Mouse (Mus musculus) neural tube, embryonic 15.5 days (tissue): ENCODE data around the gene Smyd3. TPM values are rescaled to one million over a fixed set of nuclear protein-coding genes. Genes with fewer than 3 reads are reported as not detected.

Source experiments
- ATAC-seq: fragments of 200-750 bp; cut with Nextera tagmentation; 2 replicates; pipeline ENCODE4 v1.8.0; 2017; ENCODE audit warnings: mild to moderate bottlenecking, moderate TSS enrichment, moderate library complexity; ENCODE audit not compliant: low FRiP score
- H3K27ac ChIP-seq: fragments of 300-500 bp; sonication (generic); replicated peaks from 2 replicates; pipeline ENCODE4 v1.5.1; 2015; ENCODE audit warnings: mild to moderate bottlenecking, inconsistent platforms
- H3K27me3 ChIP-seq: fragments of 300-500 bp; sonication (generic); replicated peaks from 2 replicates; pipeline ENCODE4 v1.6.1; 2015; ENCODE audit warnings: inconsistent platforms
- H3K36me3 ChIP-seq: fragments of 300-500 bp; sonication (generic); 2 replicates; pipeline ENCODE4 v1.6.1; 2015; ENCODE audit warnings: inconsistent platforms
- H3K4me1 ChIP-seq: fragments of 300-500 bp; sonication (generic); 2 replicates; pipeline ENCODE4 v1.6.1; 2015; ENCODE audit warnings: inconsistent platforms
- H3K4me2 ChIP-seq: fragments of 300-500 bp; sonication (generic); 2 replicates; pipeline ENCODE4 v1.6.1; 2015; ENCODE audit warnings: inconsistent platforms, mild to moderate bottlenecking, moderate library complexity
- H3K4me3 ChIP-seq: fragments of 300-500 bp; sonication (generic); replicated peaks from 2 replicates; pipeline ENCODE4 v1.5.1; 2015; ENCODE audit warnings: mild to moderate bottlenecking, inconsistent platforms
- H3K9ac ChIP-seq: fragments of 300-500 bp; sonication (generic); replicated peaks from 2 replicates; pipeline ENCODE4 v1.6.1; 2015; ENCODE audit warnings: mild to moderate bottlenecking, inconsistent platforms
- H3K9me3 ChIP-seq: fragments of 300-500 bp; sonication (generic); replicated peaks from 2 replicates; pipeline ENCODE4 v1.6.1; 2016; ENCODE audit warnings: inconsistent platforms
- WGBS: fragments of 180-500 bp; shearing (Covaris S2); methylation state at CpG from one replicate; pipeline ENCODE4 v1.1.7; 2015; ENCODE audit warnings: mixed read lengths; 5-methylcytosine and 5-hydroxymethylcytosine counted together
- polyA plus RNA-seq: library from polyadenylated mRNA; unstranded; fragments of >200 nt; fragmentation: Nextera tagmentation; extraction: Ambion mirVana; gene quantifications from 2 replicates; pipeline ENCODE4 v1.2.1, GENCODE M21; 2015

Gene Smyd3
- polyA plus RNA-seq, 1 experiment from 2014 or later = 26.0 TPM

DNA sequence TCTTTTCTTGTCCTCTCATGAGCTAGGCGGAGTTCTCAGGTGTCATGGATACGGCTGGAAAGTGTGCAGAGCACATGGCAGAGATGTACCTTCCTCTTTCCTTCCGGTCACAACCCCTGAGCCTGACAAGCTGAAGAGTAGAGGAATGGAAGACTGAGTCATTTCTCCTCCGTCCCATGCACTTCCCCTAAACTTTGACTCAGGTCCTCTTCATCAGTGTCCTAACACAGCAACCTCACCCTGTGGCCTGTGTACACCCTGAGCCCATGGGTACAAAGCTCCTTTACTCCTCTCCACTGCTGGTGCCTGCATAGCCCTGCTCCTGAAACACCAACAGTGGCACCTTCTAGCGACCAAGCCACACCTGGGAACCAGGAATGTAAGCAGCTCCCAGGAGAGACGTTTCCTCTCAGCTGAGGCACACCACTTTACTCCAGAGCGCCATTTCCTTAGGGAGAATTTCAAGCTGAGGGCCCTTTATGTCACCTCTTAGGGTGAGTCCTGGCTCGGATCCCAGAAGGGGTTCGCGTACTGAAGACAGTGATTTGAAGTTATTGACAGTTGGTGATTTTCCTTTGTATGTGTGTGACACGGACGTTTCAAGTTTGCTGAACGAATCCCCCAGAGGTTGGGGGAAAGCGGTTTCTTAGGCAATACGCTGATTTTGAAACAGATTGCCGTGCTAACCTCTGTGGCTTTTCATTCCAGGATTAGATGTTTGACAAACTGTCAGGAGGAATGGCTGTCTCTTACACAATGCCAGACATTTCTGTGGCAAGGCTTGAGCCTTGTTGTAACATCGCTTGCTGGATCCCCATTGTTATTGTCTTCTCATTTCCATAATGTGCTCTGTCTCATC, 471.8 kb downstream of the Smyd3 start:
- WGBS = 64% methylated on average over 17 of the region's 17 CpGs

DNA sequence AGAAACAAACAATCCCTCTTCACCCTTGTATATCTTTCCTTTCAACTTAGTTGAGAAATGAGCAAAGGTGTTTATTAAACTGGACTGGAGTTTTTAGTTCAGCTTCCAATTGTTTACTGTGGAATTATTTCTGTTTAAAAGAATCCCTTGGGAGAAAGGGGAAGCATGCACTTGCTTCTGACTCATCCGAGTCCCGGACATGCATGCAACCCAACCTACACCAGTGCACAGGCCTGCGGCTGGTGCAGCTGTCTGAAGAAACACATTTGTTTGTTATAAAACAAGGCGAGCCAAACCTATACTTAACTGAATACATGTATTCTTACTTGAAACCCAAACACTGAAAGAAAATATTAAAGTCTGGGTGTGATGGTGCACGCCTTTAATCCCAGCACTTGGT, 473.7 kb downstream of the Smyd3 start:
- Histone ChIP-seq H3K9ac (no peak overlapping the region), H3K4me2 (no peak overlapping the region), H3K27me3 (no peaks in the 10 kb centered on the region), H3K27ac (no peak overlapping the region), H3K36me3 (no peaks in the 10 kb centered on the region), H3K9me3 (no peaks in the 10 kb centered on the region), H3K4me3 (no peak overlapping the region), H3K4me1 (peaks cover 13% of the 10 kb centered on the region)
- no peak for ATAC-seq
- WGBS = 74% methylated on average over 5 of the region's 5 CpGs

More for the DNA sequence above, 471.8 kb downstream of the Smyd3 start:
- no peak for ATAC-seq
- H3K4me3 ChIP-seq = no peak overlapping the region
- peaks cover 13% of the 10 kb centered on the region for H3K4me1 ChIP-seq
- no peak overlapping the region for H3K4me2 ChIP-seq
- H3K27me3 ChIP-seq = no peaks in the 10 kb centered on the region
- H3K9me3 ChIP-seq = no peaks in the 10 kb centered on the region
- no peak overlapping the region for H3K9ac ChIP-seq
- H3K27ac ChIP-seq = no peak overlapping the region
- H3K36me3 ChIP-seq = no peaks in the 10 kb centered on the region

DNA sequence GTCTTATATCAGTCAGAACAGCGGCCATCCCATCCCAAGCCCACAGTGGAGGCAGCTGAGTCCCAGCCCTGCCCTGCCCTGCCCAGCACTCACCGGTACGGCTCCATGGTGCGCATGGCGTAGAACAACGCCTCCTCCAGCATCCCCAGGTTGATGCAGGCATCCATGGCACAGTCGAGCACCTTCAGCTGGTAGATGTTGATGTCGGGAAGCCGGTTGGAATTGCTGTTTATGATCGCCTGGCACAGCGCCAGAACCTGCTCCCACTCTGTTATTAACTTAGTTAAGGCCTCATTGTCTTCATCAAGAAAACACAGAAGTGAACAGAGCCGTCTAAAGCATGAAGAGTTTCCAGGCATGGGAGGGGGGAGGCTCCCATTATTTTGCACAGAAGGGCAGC, 474.2 kb downstream of the Smyd3 start:
- no peak overlapping the region for H3K27ac ChIP-seq
- H3K9me3 ChIP-seq = no peaks in the 10 kb centered on the region
- 51% methylated on average over 12 of the region's 12 CpGs for WGBS
- no peaks in the 10 kb centered on the region for H3K27me3 ChIP-seq
- peaks cover 13% of the 10 kb centered on the region for H3K4me1 ChIP-seq
- H3K9ac ChIP-seq = no peak overlapping the region
- H3K4me2 ChIP-seq = no peak overlapping the region
- H3K4me3 ChIP-seq = no peak overlapping the region
- no peak for ATAC-seq
- H3K36me3 ChIP-seq = no peaks in the 10 kb centered on the region

DNA sequence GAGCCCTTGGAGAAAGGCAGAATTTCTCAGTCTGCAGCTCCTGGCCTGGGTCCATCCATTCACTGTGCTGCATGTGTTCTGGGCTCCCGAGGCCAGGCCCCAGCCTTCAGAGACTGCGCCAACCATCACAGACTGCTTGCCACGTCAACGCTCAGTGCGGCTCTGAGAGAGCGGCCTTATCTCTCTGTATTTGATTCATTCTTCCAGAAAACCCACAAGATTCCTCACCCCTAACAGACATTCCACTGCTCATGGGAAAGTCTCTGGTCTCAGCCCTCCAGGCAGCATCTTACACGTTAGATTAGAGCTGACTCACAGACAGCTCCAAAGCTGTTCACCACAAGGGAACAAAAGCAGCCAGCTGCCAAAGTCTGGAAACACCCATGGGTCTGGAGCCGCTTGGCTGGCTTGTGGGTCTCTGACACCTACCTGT, 475.9 kb downstream of the Smyd3 start:
- H3K4me1 ChIP-seq = peaks cover 13% of the 10 kb centered on the region
- no peak overlapping the region for H3K9ac ChIP-seq
- no peaks in the 10 kb centered on the region for H3K9me3 ChIP-seq
- no peaks in the 10 kb centered on the region for H3K27me3 ChIP-seq
- no peaks in the 10 kb centered on the region for H3K36me3 ChIP-seq
- H3K4me2 ChIP-seq = no peak overlapping the region
- no peak overlapping the region for H3K4me3 ChIP-seq
- H3K27ac ChIP-seq = no peak overlapping the region
- no peak for ATAC-seq
- 66% methylated on average over 8 of the region's 8 CpGs for WGBS

DNA sequence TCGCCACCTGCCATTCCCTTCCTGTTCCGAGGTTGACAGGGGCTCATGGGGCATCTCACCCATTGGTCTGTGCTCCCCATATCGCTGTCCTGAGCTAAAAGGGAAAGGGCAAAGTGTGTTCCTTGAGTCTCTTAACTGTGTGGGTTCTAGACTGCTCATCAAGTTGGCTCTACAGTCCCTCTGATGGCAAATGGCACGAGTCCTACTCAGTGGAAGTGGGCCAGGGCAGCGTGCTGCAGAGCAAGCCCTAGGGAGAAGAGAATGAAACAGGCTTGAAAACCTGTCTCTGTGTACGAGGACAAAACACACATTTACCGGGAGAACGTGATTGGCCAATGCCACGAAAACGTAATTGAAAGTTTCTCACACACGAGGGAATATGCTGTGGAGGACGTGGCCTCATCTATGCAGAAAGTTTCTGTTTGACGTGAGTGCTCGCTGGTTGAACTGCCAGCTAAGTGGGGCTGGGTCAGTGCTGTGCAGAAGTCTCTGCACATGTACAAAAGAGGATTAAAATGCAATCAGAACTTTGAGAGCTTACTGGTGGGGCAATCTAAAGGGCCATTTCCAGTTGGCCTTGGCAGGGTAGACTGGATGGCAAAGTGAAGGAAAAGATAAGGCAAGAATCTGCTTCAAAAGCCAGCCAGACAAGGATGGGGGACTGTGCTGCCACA, 476.5 kb downstream of the Smyd3 start:
- no peak overlapping the region for H3K27ac ChIP-seq
- H3K4me1 ChIP-seq = peaks cover 13% of the 10 kb centered on the region
- H3K9ac ChIP-seq = no peak overlapping the region
- H3K27me3 ChIP-seq = no peaks in the 10 kb centered on the region
- no peak overlapping the region for H3K4me3 ChIP-seq
- ATAC-seq = no peak
- 86% methylated on average over 14 of the region's 14 CpGs for WGBS
- H3K9me3 ChIP-seq = no peaks in the 10 kb centered on the region
- no peaks in the 10 kb centered on the region for H3K36me3 ChIP-seq
- no peak overlapping the region for H3K4me2 ChIP-seq

DNA sequence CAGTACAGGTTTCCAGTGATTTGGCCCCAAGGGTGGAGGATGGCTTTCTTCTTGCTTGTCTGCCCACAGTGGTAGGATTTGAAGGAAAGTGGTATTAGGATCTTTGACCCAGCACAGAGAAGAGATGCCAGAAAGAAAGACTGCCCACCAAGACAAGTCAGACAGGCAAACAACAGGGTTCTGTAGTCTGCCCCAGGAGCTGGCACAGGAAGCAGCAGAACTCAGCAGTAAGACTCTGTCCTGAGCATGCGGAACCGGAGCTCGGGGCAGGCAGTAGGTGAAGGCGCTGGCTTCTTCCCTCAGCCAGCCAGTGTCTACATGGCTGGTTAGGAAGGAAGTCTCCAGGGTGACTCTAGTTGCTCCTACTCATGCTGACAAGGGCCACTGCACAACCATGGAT, 479.0 kb downstream of the Smyd3 start:
- Histone ChIP-seq H3K36me3 (no peaks in the 10 kb centered on the region), H3K9ac (no peak overlapping the region), H3K27me3 (no peaks in the 10 kb centered on the region), H3K4me2 (no peak overlapping the region), H3K9me3 (no peaks in the 10 kb centered on the region), H3K4me1 (peaks cover 7% of the 10 kb centered on the region), H3K27ac (no peak overlapping the region), H3K4me3 (no peak overlapping the region)
- ATAC-seq = no peak
- WGBS = 96% methylated on average over 4 of the region's 4 CpGs

DNA sequence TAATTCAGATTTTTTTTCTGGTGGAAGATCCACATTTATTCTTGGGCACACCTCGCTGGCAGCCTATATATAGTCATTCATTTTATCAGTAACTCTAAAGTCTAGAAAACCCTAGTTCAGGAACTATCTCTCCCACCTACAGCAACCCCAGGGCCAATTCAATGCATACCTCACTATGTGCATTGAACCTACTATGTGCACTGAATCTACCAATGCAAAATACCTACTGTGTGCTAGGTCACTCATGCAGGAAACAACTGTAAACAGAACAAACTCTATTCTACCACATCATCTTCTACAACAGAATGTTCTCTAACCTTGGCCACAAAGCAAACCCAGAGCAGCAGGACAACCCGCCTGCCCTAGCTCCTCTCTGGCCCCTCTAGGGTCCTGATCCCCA, 484.9 kb downstream of the Smyd3 start:
- H3K9ac ChIP-seq = no peak overlapping the region
- H3K27ac ChIP-seq = no peak overlapping the region
- no peaks in the 10 kb centered on the region for H3K4me1 ChIP-seq
- no peaks in the 10 kb centered on the region for H3K9me3 ChIP-seq
- H3K27me3 ChIP-seq = no peaks in the 10 kb centered on the region
- H3K36me3 ChIP-seq = no peaks in the 10 kb centered on the region
- no peak for ATAC-seq
- no peak overlapping the region for H3K4me2 ChIP-seq
- H3K4me3 ChIP-seq = no peak overlapping the region
- WGBS = 97% methylated on average over 2 of the region's 2 CpGs

DNA sequence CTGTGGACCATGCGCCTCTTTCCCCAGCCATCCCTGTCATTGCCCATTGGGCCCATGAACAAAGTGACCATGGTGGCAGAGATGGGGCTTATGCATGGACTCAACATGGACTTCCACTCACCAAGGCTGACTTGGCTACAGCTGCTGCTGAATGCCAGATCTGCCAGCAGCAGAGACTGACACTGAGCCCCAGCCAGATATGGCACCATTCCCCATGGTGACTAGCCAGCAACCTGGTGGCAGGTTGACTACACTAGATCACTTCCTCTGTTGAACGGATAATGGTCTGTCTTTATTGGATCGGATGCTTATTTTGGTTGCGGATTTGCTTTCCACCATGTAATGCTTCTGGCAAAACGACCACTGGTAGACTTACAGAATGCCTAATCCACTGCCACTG, 486.3 kb downstream of the Smyd3 start:
- Histone ChIP-seq H3K4me1 (no peaks in the 10 kb centered on the region), H3K27me3 (no peaks in the 10 kb centered on the region), H3K36me3 (no peaks in the 10 kb centered on the region), H3K9me3 (no peaks in the 10 kb centered on the region), H3K9ac (no peak overlapping the region), H3K27ac (no peak overlapping the region), H3K4me2 (no peak overlapping the region), H3K4me3 (no peak overlapping the region)
- 97% methylated on average over 5 of the region's 5 CpGs for WGBS
- no peak for ATAC-seq

DNA sequence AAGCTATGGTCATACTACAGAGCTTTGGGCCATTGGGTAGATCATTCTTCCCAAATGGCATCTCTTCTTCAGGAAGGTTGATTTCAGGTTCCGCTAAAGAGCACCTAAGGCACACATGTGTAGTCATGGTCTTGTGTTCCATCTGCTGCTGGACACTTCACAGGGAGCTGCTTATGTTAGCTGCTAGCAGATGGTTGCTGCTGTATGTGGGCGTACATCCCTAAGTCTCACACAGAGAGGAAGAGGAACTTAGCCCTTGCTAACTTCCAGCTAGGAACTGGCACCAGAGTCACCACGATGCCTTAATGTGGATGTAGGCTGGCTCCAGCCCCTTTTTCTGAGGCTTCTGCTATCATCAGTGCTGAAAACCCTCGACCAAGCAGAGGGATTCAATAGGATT, 491.2 kb downstream of the Smyd3 start:
- Histone ChIP-seq H3K27me3 (no peaks in the 10 kb centered on the region), H3K4me1 (no peaks in the 10 kb centered on the region), H3K27ac (no peak overlapping the region), H3K9ac (no peak overlapping the region), H3K9me3 (no peaks in the 10 kb centered on the region), H3K4me3 (no peak overlapping the region), H3K4me2 (no peak overlapping the region), H3K36me3 (no peaks in the 10 kb centered on the region)
- WGBS = 86% methylated on average over 4 of the region's 4 CpGs
- no peak for ATAC-seq

DNA sequence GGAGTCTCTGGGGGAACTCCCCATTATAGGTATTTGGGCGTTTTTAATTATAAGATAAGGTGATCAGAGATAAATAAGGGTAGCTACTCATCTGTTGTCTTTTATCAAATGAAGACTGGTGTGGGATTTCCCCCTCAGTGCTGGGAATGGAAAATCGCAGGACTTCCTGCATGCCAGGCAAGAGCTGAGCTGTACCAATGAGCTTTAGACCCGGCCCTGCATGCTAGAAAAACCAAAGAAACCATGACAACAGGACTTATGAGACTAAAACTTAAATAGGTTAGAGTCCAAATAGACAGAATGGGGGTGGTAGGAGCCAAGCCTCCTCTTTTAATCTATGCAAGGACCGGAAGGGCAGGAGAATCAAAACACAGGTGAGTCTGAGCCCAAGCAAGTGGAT, 492.7 kb downstream of the Smyd3 start:
- 77% methylated on average over 4 of the region's 4 CpGs for WGBS
- no peak for ATAC-seq
- Histone ChIP-seq H3K27me3 (no peaks in the 10 kb centered on the region), H3K9ac (no peak overlapping the region), H3K4me2 (no peak overlapping the region), H3K27ac (no peak overlapping the region), H3K36me3 (no peaks in the 10 kb centered on the region), H3K4me3 (no peak overlapping the region), H3K4me1 (no peaks in the 10 kb centered on the region), H3K9me3 (no peaks in the 10 kb centered on the region)

DNA sequence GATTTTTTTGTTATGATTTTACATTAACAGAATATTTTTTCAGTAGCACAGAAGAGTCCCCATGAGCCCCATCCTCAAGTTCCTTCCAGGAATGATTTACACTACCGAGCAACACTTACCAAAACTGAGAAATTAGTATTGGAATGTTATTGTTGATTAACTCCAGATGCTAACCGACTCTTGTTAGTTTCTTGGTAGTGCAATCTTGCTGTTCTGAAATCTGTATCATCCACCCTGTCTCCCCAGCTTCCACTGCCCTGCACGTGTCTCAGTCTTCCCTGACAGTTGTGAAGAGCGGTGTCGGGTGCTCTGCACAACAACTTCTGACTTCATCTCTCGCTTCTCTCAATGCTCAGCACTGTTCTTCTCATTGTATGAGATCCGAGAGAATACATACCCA, 494.4 kb downstream of the Smyd3 start:
- 90% methylated on average over 7 of the region's 7 CpGs for WGBS
- no peak overlapping the region for H3K4me2 ChIP-seq
- no peak for ATAC-seq

DNA sequence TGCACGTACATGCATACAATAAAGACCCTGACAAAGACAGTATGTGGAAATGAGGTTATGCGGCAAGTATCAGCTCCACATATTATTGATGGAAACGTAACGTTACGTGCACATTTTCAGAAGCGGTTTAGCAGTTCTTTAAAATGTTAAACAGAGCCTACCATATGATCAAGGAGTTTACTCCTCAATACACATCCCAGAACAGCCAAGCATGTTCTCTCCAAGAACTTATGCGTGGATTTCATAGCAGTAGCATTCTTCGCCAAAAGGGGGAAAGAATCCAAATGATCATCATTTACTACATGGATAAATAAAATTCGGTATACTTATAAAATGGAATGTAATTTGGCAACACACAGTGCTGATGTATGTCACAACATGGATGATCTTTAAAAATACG, 500.4 kb downstream of the Smyd3 start:
- Histone ChIP-seq H3K9me3 (no peaks in the 10 kb centered on the region), H3K27me3 (no peaks in the 10 kb centered on the region), H3K9ac (no peak overlapping the region), H3K4me3 (no peak overlapping the region), H3K4me1 (no peaks in the 10 kb centered on the region), H3K27ac (no peak overlapping the region), H3K36me3 (no peaks in the 10 kb centered on the region), H3K4me2 (no peak overlapping the region)
- 88% methylated on average over 10 of the region's 10 CpGs for WGBS
- ATAC-seq = no peak

More for the DNA sequence above, 494.4 kb downstream of the Smyd3 start:
- H3K27ac ChIP-seq = no peak overlapping the region
- H3K27me3 ChIP-seq = no peaks in the 10 kb centered on the region
- no peaks in the 10 kb centered on the region for H3K36me3 ChIP-seq
- H3K4me3 ChIP-seq = no peak overlapping the region
- H3K4me1 ChIP-seq = no peaks in the 10 kb centered on the region
- no peak overlapping the region for H3K9ac ChIP-seq
- no peaks in the 10 kb centered on the region for H3K9me3 ChIP-seq
